11 mouse cellular contexts compared by ENCODE assay signal in genomic region chr9:69150224-69150623, GRCm38 (mm10).
DNase-seq lines count a peak whose midpoint lies in the region; ATAC-seq and TF ChIP-seq lines count a peak whose summit lies in the region.
"Had no signal": no experiment of that assay in that cellular context is flagged by ENCODE, and none has a peak within 500 bp of the region (broad histone marks: within the 10 kb centered on the region; RNA-seq: fewer than 3 reads in every experiment).

No protein-coding gene starts in this region.

- peaks cover 10% of the 10 kb centered on the region for H3K9me3 ChIP-seq in kidney, embryonic 14.5 days (ENCODE audit: control insufficient read depth, low read length)
- H3K9me3 ChIP-seq: lung, embryonic 15.5 days had no signal

- ATAC-seq in kidney, embryonic 14.5 days (ENCODE audit: low FRiP score, low TSS enrichment): no peak
- peak; percentile 29; the same call in 1 of the 2 replicates for ATAC-seq in megakaryocyte progenitor cell, adult 5-6 weeks (replicated peaks; ENCODE audit: poor library complexity)

- H3K4me3 ChIP-seq in kidney, embryonic 14.5 days (ENCODE audit: low read length): no peak overlapping the region
- no peak overlapping the region for H3K4me3 ChIP-seq in kidney, adult 2 months (ENCODE audit: insufficient read depth, low read depth, low read length)
- H3K4me3 ChIP-seq: heart, embryonic 13.5 days; lung, embryonic 15.5 days had no signal

- no peak overlapping the region for H3K4me2 ChIP-seq in kidney, embryonic 14.5 days (replicated peaks; ENCODE audit: low read depth, low read length)
- H3K4me2 ChIP-seq: heart, embryonic 13.5 days; lung, embryonic 15.5 days had no signal

- H3K36me3 ChIP-seq in kidney, embryonic 14.5 days (ENCODE audit: control insufficient read depth, insufficient read depth, low read length): no peaks in the 10 kb centered on the region
- no peaks in the 10 kb centered on the region for H3K36me3 ChIP-seq in kidney, adult 2 months (ENCODE audit: control insufficient read depth, insufficient read depth, low read length)
- H3K36me3 ChIP-seq: heart, embryonic 13.5 days; lung, embryonic 15.5 days had no signal

- TF ChIP-seq CTCF in kidney, adult 2 months (conservative IDR thresholded peaks at IDR 0.05; ENCODE audit: insufficient read depth, insufficient read length, low read depth, low read length): no peak

- no peak for TF ChIP-seq POLR2A in kidney, adult 2 months (IDR thresholded peaks at IDR 0.05; ENCODE audit: low read depth, low read length)

- H3K4me1 ChIP-seq in kidney, embryonic 14.5 days (ENCODE audit: control insufficient read depth, insufficient read depth, low read length): no peaks in the 10 kb centered on the region
- H3K4me1 ChIP-seq in kidney, adult 2 months (ENCODE audit: control insufficient read depth, insufficient read depth, low read length): no peaks in the 10 kb centered on the region

- H3K9ac ChIP-seq in kidney, embryonic 14.5 days (ENCODE audit: low read depth, low read length): no peak overlapping the region
- H3K9ac ChIP-seq: heart, embryonic 13.5 days; lung, embryonic 15.5 days had no signal

- 45% methylated on average over 14 of the region's 14 CpGs for WGBS in kidney, embryonic 14.5 days
- 38% methylated on average over 14 of the region's 14 CpGs for WGBS in kidney, adult 2 months

- DNase-seq in cerebellum, adult 18-20 months: peak; percentile 18 to 25
- DNase-seq in cerebellum, postnatal 4 days (ENCODE audit: low spot score in 2 of 2): no peak
- peak; percentile 73 for DNase-seq in kidney, adult 11 months
- peak; percentile 56 for DNase-seq in kidney, adult 2 months
- DNase-seq in thymus, postnatal 14 days: no peak
- no peak for DNase-seq in layer of hippocampus, adult 8-10 months (ENCODE audit: low spot score in 2 of 2)
- DNase-seq: adrenal gland, postnatal 10 days had no signal

- no peak overlapping the region for H3K27ac ChIP-seq in kidney, embryonic 14.5 days (ENCODE audit: low read depth, low read length)
- H3K27ac ChIP-seq in kidney, adult 2 months (ENCODE audit: insufficient read depth, low read depth, low read length): no peak overlapping the region
- H3K27ac ChIP-seq: heart, embryonic 13.5 days; lung, embryonic 15.5 days had no signal

- no peaks in the 10 kb centered on the region for H3K27me3 ChIP-seq in kidney, embryonic 14.5 days (ENCODE audit: control insufficient read depth, insufficient read depth, low read length)
- H3K27me3 ChIP-seq in kidney, adult 2 months (replicated peaks; ENCODE audit: control insufficient read depth, insufficient read depth, low read length): no peaks in the 10 kb centered on the region
- H3K27me3 ChIP-seq: heart, embryonic 13.5 days; lung, embryonic 15.5 days had no signal

Comparison
In these comparisons a context has a peak if more than half of its experiments do, and no peak if none do; other contexts are left out.
1. DNase-seq: peak in cerebellum, adult 18-20 months (2 of 2), kidney, adult 11 months (single experiment) and kidney, adult 2 months (single experiment); none in cerebellum, postnatal 4 days (0 of 2), thymus, postnatal 14 days (single experiment) and layer of hippocampus, adult 8-10 months (0 of 2).